Comparison of ENCODE assay signal across 8 mouse cellular contexts in genomic region chr8:109691769-109692168, GRCm38 (mm10). TPM values are rescaled to one million over a fixed set of nuclear protein-coding genes. Genes with fewer than 3 reads are reported as not detected.
DNase-seq lines count a peak whose midpoint lies in the region; ATAC-seq and TF ChIP-seq lines count a peak whose summit lies in the region.

No protein-coding gene starts in this region.

- no peak for TF ChIP-seq POLR2A in testis, adult 2 months (IDR thresholded peaks at IDR 0.05; ENCODE audit: control insufficient read depth, low read depth, low read length)
- no peak for TF ChIP-seq POLR2A in small intestine, adult 2 months (IDR thresholded peaks at IDR 0.05; ENCODE audit: low read depth, low read length)

- no peaks in the 10 kb centered on the region for H3K36me3 ChIP-seq in testis, adult 2 months (ENCODE audit: control insufficient read depth, insufficient read depth, low read length)
- H3K36me3 ChIP-seq in forebrain, postnatal 0 days (ENCODE audit: insufficient read depth) = no peaks in the 10 kb centered on the region
- H3K36me3 ChIP-seq in liver, embryonic 16.5 days (ENCODE audit: control insufficient read depth, insufficient read depth) = no peaks in the 10 kb centered on the region
- H3K36me3 ChIP-seq in small intestine, adult 2 months (ENCODE audit: control insufficient read depth, insufficient read depth, low read length) = no peaks in the 10 kb centered on the region

- H3K9ac ChIP-seq in forebrain, postnatal 0 days = peak overlapping the region; percentile 99
- H3K9ac ChIP-seq in liver, embryonic 16.5 days (ENCODE audit: low read depth, low read length) = peak overlapping the region; percentile 97

- no peak for DNase-seq in testis, postnatal 10 days (ENCODE audit: low spot score)
- peak; percentile 30 for DNase-seq in forebrain, postnatal 0 days
- DNase-seq in right cerebral cortex, adult 2 months (ENCODE audit: low spot score in 2 of 2) = no peak
- no peak for DNase-seq in gastrocnemius, postnatal 25 days

- peak overlapping the region; percentile 64 for H3K4me3 ChIP-seq in testis, adult 2 months (ENCODE audit: control insufficient read depth, low read depth, low read length)
- peak overlapping the region; percentile 36; the same call in 1 of the 2 replicates for H3K4me3 ChIP-seq in brown adipose tissue, adult 24 weeks (ENCODE audit: insufficient read depth, low read depth, low read length)
- peak overlapping the region; percentile 92 for H3K4me3 ChIP-seq in forebrain, postnatal 0 days (ENCODE audit: low read depth, low read length)
- peak overlapping the region; percentile 99 for H3K4me3 ChIP-seq in liver, embryonic 16.5 days (ENCODE audit: low read depth, low read length)
- H3K4me3 ChIP-seq in small intestine, adult 2 months (ENCODE audit: low read depth, low read length) = peak overlapping the region; percentile 50

- H3K27me3 ChIP-seq in testis, adult 2 months (ENCODE audit: control insufficient read depth, insufficient read depth, low read length) = no peaks in the 10 kb centered on the region
- H3K27me3 ChIP-seq in forebrain, postnatal 0 days (ENCODE audit: insufficient read depth, low read length) = no peaks in the 10 kb centered on the region
- no peaks in the 10 kb centered on the region for H3K27me3 ChIP-seq in liver, embryonic 16.5 days (ENCODE audit: control insufficient read depth, insufficient read depth, low read depth, low read length)
- H3K27me3 ChIP-seq in small intestine, adult 2 months (ENCODE audit: control insufficient read depth, insufficient read depth, low read length) = no peaks in the 10 kb centered on the region

- no peaks in the 10 kb centered on the region for H3K9me3 ChIP-seq in forebrain, postnatal 0 days (ENCODE audit: low read length)
- no peaks in the 10 kb centered on the region for H3K9me3 ChIP-seq in liver, embryonic 16.5 days (replicated peaks; ENCODE audit: control insufficient read depth, low read length)

- no peak overlapping the region for H3K27ac ChIP-seq in testis, adult 2 months (ENCODE audit: control insufficient read depth, insufficient read depth, low read depth, low read length)
- H3K27ac ChIP-seq in brown adipose tissue, adult 24 weeks (replicated peaks; ENCODE audit: low read depth, low read length) = no peak overlapping the region
- H3K27ac ChIP-seq in forebrain, postnatal 0 days (ENCODE audit: low read depth, low read length) = no peak overlapping the region
- no peak overlapping the region for H3K27ac ChIP-seq in liver, embryonic 16.5 days (ENCODE audit: low read length)
- no peak overlapping the region for H3K27ac ChIP-seq in small intestine, adult 2 months (ENCODE audit: insufficient read depth, low read depth, low read length)

- 37% methylated on average over 5 of the region's 5 CpGs for WGBS in forebrain, postnatal 0 days
- WGBS in liver, embryonic 16.5 days (ENCODE audit: insufficient replicate concordance) = 29% methylated on average over 5 of the region's 5 CpGs
- WGBS in small intestine, adult 2 months = 23% methylated on average over 5 of the region's 5 CpGs

- no peak for ATAC-seq in forebrain, postnatal 0 days
- ATAC-seq in liver, embryonic 16.5 days (ENCODE audit: low read depth) = no peak

- peak overlapping the region; percentile 58 for H3K4me2 ChIP-seq in forebrain, postnatal 0 days (ENCODE audit: low read depth)
- H3K4me2 ChIP-seq in liver, embryonic 16.5 days (ENCODE audit: low read depth, low read length) = peak overlapping the region; percentile 81

- no peak for TF ChIP-seq CTCF in testis, adult 2 months (IDR thresholded peaks at IDR 0.05; ENCODE audit: control insufficient read depth, insufficient read depth, insufficient replicate concordance, low read depth, low read length)
- peak; percentile 46 for TF ChIP-seq CTCF in forebrain, postnatal 0 days (IDR thresholded peaks at IDR 0.05; ENCODE audit: low read depth)
- TF ChIP-seq CTCF in small intestine, adult 2 months (IDR thresholded peaks at IDR 0.05; ENCODE audit: extremely low read depth, insufficient read length, insufficient replicate concordance, low read depth, low read length) = peak; percentile 27; the same call in 1 of the 2 replicates

- H3K4me1 ChIP-seq in testis, adult 2 months (ENCODE audit: control insufficient read depth, insufficient read depth, low read length) = peaks cover 9% of the 10 kb centered on the region
- peaks cover 8% of the 10 kb centered on the region for H3K4me1 ChIP-seq in brown adipose tissue, adult 24 weeks (ENCODE audit: control insufficient read depth, insufficient read depth, insufficient read length, low read length)
- H3K4me1 ChIP-seq in forebrain, postnatal 0 days (ENCODE audit: insufficient read depth) = peaks cover 7% of the 10 kb centered on the region
- peaks cover 26% of the 10 kb centered on the region for H3K4me1 ChIP-seq in liver, embryonic 16.5 days (ENCODE audit: control insufficient read depth, low read depth, low read length)
- peaks cover 12% of the 10 kb centered on the region; the same call in 1 of the 2 replicates for H3K4me1 ChIP-seq in small intestine, adult 2 months (ENCODE audit: control insufficient read depth, insufficient read depth, insufficient read length, low read length)

RNA-seq across cellular contexts. Expression of gene Ist1, which starts 1.3 kb away (rescaled TPM):
- 25.7 and 31.8 TPM in 2 replicates for polyA plus RNA-seq in testis, adult 2 months (2012; rRNA removed)
- 36.1 and 57.8 TPM in 2 replicates for polyA plus RNA-seq in brown adipose tissue, adult 24 weeks (2012; ENCODE audit: insufficient read depth, insufficient read length, missing spikeins)
- total RNA-seq in forebrain, postnatal 0 days (2014; rRNA removed) = 126 and 139 TPM in 2 replicates
- polyA plus RNA-seq in forebrain, postnatal 0 days (2015; fragmentation: Nextera tagmentation; extraction: Ambion mirVana) = 89.3 and 110 TPM in 2 replicates
- 37.2 and 38.9 TPM in 2 replicates for polyA plus RNA-seq in liver, embryonic 16.5 days (2015; fragmentation: Nextera tagmentation; extraction: Ambion mirVana)
- polyA plus RNA-seq in small intestine, adult 2 months (2012; rRNA removed) = 14.4 and 30.3 TPM in 2 replicates
- total RNA-seq in gastrocnemius, postnatal 25 days (2021) = 10 to 100 TPM; 26.5 to 26.7 TPM

RNA-seq across cellular contexts. Expression of gene Zfp821, which starts 13.6 kb away (rescaled TPM):
- polyA plus RNA-seq in testis, adult 2 months (2012; rRNA removed) = 75.7 and 82.1 TPM in 2 replicates
- 1.3 and 3.2 TPM in 2 replicates for polyA plus RNA-seq in brown adipose tissue, adult 24 weeks (2012; ENCODE audit: insufficient read depth, insufficient read length, missing spikeins)
- 87.6 and 92.1 TPM in 2 replicates for total RNA-seq in forebrain, postnatal 0 days (2014; rRNA removed)
- polyA plus RNA-seq in forebrain, postnatal 0 days (2015; fragmentation: Nextera tagmentation; extraction: Ambion mirVana) = 57.8 and 67.0 TPM in 2 replicates
- 4.9 and 5.3 TPM in 2 replicates for polyA plus RNA-seq in liver, embryonic 16.5 days (2015; fragmentation: Nextera tagmentation; extraction: Ambion mirVana)
- polyA plus RNA-seq in small intestine, adult 2 months (2012; rRNA removed) = 2.0 and 6.5 TPM in 2 replicates
- total RNA-seq in gastrocnemius, postnatal 25 days (2021) = 1 to 10 TPM; 4.6 to 5.2 TPM

RNA-seq across cellular contexts. Expression of gene Atxn1l, which starts 45.8 kb away (rescaled TPM):
- polyA plus RNA-seq in testis, adult 2 months (2012; rRNA removed) = 32.9 and 35.6 TPM in 2 replicates
- polyA plus RNA-seq in brown adipose tissue, adult 24 weeks (2012; ENCODE audit: insufficient read depth, insufficient read length, missing spikeins) = 13.2 and 13.9 TPM in 2 replicates
- 9.9 and 20.4 TPM in 2 replicates for total RNA-seq in forebrain, postnatal 0 days (2014; rRNA removed)
- polyA plus RNA-seq in forebrain, postnatal 0 days (2015; fragmentation: Nextera tagmentation; extraction: Ambion mirVana) = 1.9 and 3.2 TPM in 2 replicates
- 2.8 and 3.2 TPM in 2 replicates for polyA plus RNA-seq in liver, embryonic 16.5 days (2015; fragmentation: Nextera tagmentation; extraction: Ambion mirVana)
- 5.1 and 12.0 TPM in 2 replicates for polyA plus RNA-seq in small intestine, adult 2 months (2012; rRNA removed)
- total RNA-seq in gastrocnemius, postnatal 25 days (2021) = 10 to 100 TPM; 15.7 to 16.9 TPM

Comparison
In these comparisons a context has a peak if more than half of its experiments do, and no peak if none do; other contexts are left out.
1. H3K4me3 ChIP-seq: peak in every context shown above with its lines; median percentile 99 in liver, embryonic 16.5 days; 92 in forebrain, postnatal 0 days; 64 in testis, adult 2 months; 50 in small intestine, adult 2 months; 36 in brown adipose tissue, adult 24 weeks.